8 mouse cellular contexts compared by ENCODE assay signal in the genomic region with DNA sequence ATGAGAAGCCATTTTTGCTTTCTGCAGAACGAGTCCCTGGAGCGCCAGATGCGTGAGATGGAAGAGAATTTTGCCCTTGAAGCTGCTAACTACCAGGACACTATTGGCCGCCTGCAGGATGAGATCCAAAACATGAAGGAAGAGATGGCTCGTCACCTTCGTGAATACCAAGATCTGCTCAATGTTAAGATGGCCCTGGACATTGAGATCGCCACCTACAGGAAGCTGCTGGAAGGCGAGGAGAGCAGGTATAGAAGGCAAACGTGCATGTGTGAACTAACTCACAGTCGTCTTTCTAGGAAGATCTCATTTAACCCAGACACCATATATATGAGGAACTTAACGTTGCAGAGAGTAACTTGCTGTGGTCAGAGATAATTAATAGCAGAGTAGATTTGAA. TPM values are rescaled to one million over a fixed set of nuclear protein-coding genes. Genes with fewer than 3 reads are reported as not detected.
A peak's percentile ranks its signal among the peaks of the same experiment; 100 is the strongest.
DNase-seq lines count a peak whose midpoint lies in the region; ATAC-seq and TF ChIP-seq lines count a peak whose summit lies in the region.

No protein-coding gene starts in this region.

- no peak for TF ChIP-seq POLR2A in lung, adult 2 months (IDR thresholded peaks at IDR 0.05; ENCODE audit: borderline replicate concordance, extremely low read depth, low read depth, low read length)
- no peak for TF ChIP-seq POLR2A in small intestine, adult 2 months (IDR thresholded peaks at IDR 0.05; ENCODE audit: low read depth, low read length)

- WGBS in lung, adult 2 months = 49% methylated on average over 11 of the region's 11 CpGs
- 59% methylated on average over 11 of the region's 11 CpGs for WGBS in small intestine, adult 2 months

- H3K36me3 ChIP-seq in small intestine, adult 2 months (ENCODE audit: control insufficient read depth, insufficient read depth, low read length) = peaks cover 12% of the 10 kb centered on the region; the same call in 1 of the 2 replicates

- TF ChIP-seq CTCF in lung, adult 2 months (IDR thresholded peaks at IDR 0.05; ENCODE audit: insufficient read depth, low read length) = peak; percentile 52
- peak; percentile 38; the same call in 1 of the 2 replicates for TF ChIP-seq CTCF in small intestine, adult 2 months (IDR thresholded peaks at IDR 0.05; ENCODE audit: extremely low read depth, insufficient read length, insufficient replicate concordance, low read depth, low read length)

- no peak overlapping the region for H3K4me3 ChIP-seq in lung, adult 2 months (replicated peaks; ENCODE audit: extremely low read depth, low read depth, low read length)
- H3K4me3 ChIP-seq in small intestine, adult 2 months (ENCODE audit: low read depth, low read length) = no peak overlapping the region

- no peak overlapping the region for H3K27ac ChIP-seq in small intestine, adult 2 months (ENCODE audit: insufficient read depth, low read depth, low read length)

- H3K4me1 ChIP-seq in lung, adult 2 months (ENCODE audit: control insufficient read depth, insufficient read depth, low read length) = peaks cover 8% of the 10 kb centered on the region
- no peaks in the 10 kb centered on the region; the same call in 1 of the 2 replicates for H3K4me1 ChIP-seq in small intestine, adult 2 months (ENCODE audit: control insufficient read depth, insufficient read depth, insufficient read length, low read length)

- DNase-seq in cerebellum, postnatal 14 days = peak; percentile 26 to 48
- DNase-seq in cerebellum, adult 11-12 months = no peak
- DNase-seq in lung, adult 2 months = no peak
- DNase-seq in lung, postnatal 25 days (ENCODE audit: low spot score) = no peak
- peak; percentile 29 for DNase-seq in embryo, embryonic 10.5 days (ENCODE audit: low spot score)
- DNase-seq in layer of hippocampus, adult 9-11 months = no peak

- no peaks in the 10 kb centered on the region for H3K27me3 ChIP-seq in small intestine, adult 2 months (ENCODE audit: control insufficient read depth, insufficient read depth, low read length)

- no peak for ATAC-seq in erythroid progenitor cell, adult 5-6 weeks (replicated peaks; ENCODE audit: low FRiP score, poor library complexity, severe bottlenecking)

RNA-seq across cellular contexts. Expression of gene Vim, which starts 6.3 kb away (rescaled TPM):
- 1,792 and 2,353 TPM in 2 replicates for polyA plus RNA-seq in lung, adult 2 months (2012; rRNA removed)
- 262 and 287 TPM in 2 replicates for polyA plus RNA-seq in small intestine, adult 2 months (2012; rRNA removed)
- total RNA-seq in erythroid progenitor cell, adult 5-6 weeks (2015; ENCODE audit: low replicate concordance) = 175 and 244 TPM in 2 replicates
- total RNA-seq in erythroid progenitor cell, adult 5-6 weeks (2017; ENCODE audit: low replicate concordance) = 125 and 130 TPM in 2 replicates

RNA-seq across cellular contexts. Expression of gene Trdmt1, which starts 35.5 kb away (rescaled TPM):
- polyA plus RNA-seq in lung, adult 2 months (2012; rRNA removed) = 2.2 and 4.2 TPM in 2 replicates
- 0.15 and 0.39 TPM in 2 replicates for polyA plus RNA-seq in small intestine, adult 2 months (2012; rRNA removed)
- 4.6 and 9.7 TPM in 2 replicates for total RNA-seq in erythroid progenitor cell, adult 5-6 weeks (2015; ENCODE audit: low replicate concordance)
- total RNA-seq in erythroid progenitor cell, adult 5-6 weeks (2017; ENCODE audit: low replicate concordance) = 1.7 and 5.8 TPM in 2 replicates

Comparison
In these comparisons a context has a peak if more than half of its experiments do, and no peak if none do; other contexts are left out.
1. DNase-seq: peak in cerebellum, postnatal 14 days (2 of 2) and embryo, embryonic 10.5 days (single experiment); none in cerebellum, adult 11-12 months (single experiment), lung, adult 2 months (single experiment), lung, postnatal 25 days (single experiment) and layer of hippocampus, adult 9-11 months (single experiment).